Mouse (Mus musculus): ENCODE measurements around the gene Cacnb1.

GRCm38 (mm10) chr11:97959300-97959680 lies 63.5 kb downstream of the Cacnb1 start:
- TF ChIP-seq POLR2A (IDR thresholded peaks at IDR 0.05; ENCODE audit: insufficient read depth, low read length) (no peak), CTCF (IDR thresholded peaks at IDR 0.05; ENCODE audit: low read depth, low read length) (no peak)

Data from ES-Bruce4 (cell line).